Mouse (Mus musculus): ENCODE measurements at regions not wholly inside any gene's neighbourhood (a gene's known extent, or its start where the extent isn't known, plus 50 kb on each side); places are given as distances from the start of the nearest gene placed in this dataset.

DNA sequence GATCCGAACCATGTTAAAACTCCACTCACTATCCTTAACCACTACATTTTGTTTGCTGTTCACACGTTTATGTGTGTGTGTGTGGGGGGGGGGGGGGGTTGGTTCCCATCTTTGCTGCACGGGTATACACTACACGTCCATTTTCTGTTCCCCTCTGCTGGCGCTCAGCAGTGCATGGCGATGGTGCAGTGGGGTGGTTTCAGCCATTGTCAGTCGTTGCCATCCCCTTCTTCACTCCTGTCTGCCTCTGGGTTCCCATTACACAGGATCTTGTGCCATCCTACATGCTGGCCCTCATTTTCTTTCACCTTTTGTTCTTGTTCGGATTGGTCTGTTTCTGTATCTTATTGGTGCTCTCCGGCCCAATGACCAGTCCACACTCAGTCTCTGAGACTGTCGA lies 194.4 kb downstream of the Dcdc2c start:
- TF ChIP-seq CTCF (IDR thresholded peaks at IDR 0.05; ENCODE audit: low read depth), result no peak
- TF ChIP-seq EP300 (optimal IDR thresholded peaks at IDR 0.05), result no peak

All from stomach, postnatal 0 days (tissue).